Mouse (Mus musculus): Measurements from ENCODE around the gene R3hdm2. TPM values are rescaled to one million over a fixed set of nuclear protein-coding genes. Genes with fewer than 3 reads are reported as not detected.

The R3hdm2 gene
- total RNA-seq (2014; rRNA removed), result 47.7 and 60.6 TPM in 2 replicates
- 39.3 and 47.6 TPM in 2 replicates for polyA plus RNA-seq (2015; fragmentation: Nextera tagmentation; extraction: Ambion mirVana)

GRCm38 (mm10) chr10:127380251-127380691 lies at the start of gene R3hdm2:
Gene R3hdm2 (plus strand): TSS chr10:127380327.
- Histone ChIP-seq H3K27me3 (ENCODE audit: insufficient read depth, low read length) (no peaks in the 10 kb centered on the region), H3K27ac (peak within 1 kb of the TSS; percentile 93), H3K36me3 (ENCODE audit: insufficient read depth, low read length) (no peaks in the 10 kb centered on the region), H3K4me2 (ENCODE audit: low read depth, low read length) (peak within 1 kb of the TSS; percentile 82), H3K4me1 (ENCODE audit: insufficient read depth, low read length) (peaks cover 5% of the 10 kb centered on the region; the same call in 1 of the 2 replicates), H3K9me3 (ENCODE audit: low read length) (no peaks in the 10 kb centered on the region), H3K4me3 (ENCODE audit: low read length) (peak within 1 kb of the TSS; percentile 47), H3K9ac (replicated peaks; ENCODE audit: low read length) (peak within 1 kb of the TSS; percentile 91)
- WGBS, result under 1% methylated on average over 30 of the region's 53 CpGs
- no peak for TF ChIP-seq CTCF (IDR thresholded peaks at IDR 0.05; ENCODE audit: low read depth)
- peak; percentile 97 for ATAC-seq
- DNase-seq (ENCODE audit: low spot score), result peak; percentile 97

GRCm38 (mm10) chr10:127332211-127332874 lies 47.8 kb upstream of the R3hdm2 start:
- Histone ChIP-seq H3K27ac (no peak overlapping the region), H3K4me2 (ENCODE audit: low read depth, low read length) (peak overlapping the region; percentile 46), H3K27me3 (ENCODE audit: insufficient read depth, low read length) (peaks cover 12% of the 10 kb centered on the region), H3K9me3 (ENCODE audit: low read length) (no peaks in the 10 kb centered on the region), H3K36me3 (ENCODE audit: insufficient read depth, low read length) (no peaks in the 10 kb centered on the region), H3K4me3 (ENCODE audit: low read length) (peak overlapping the region; percentile 20; the same call in 1 of the 2 replicates), H3K9ac (replicated peaks; ENCODE audit: low read length) (no peak overlapping the region), H3K4me1 (ENCODE audit: insufficient read depth, low read length) (no peaks in the 10 kb centered on the region)
- 33% methylated on average over 31 of the region's 31 CpGs for WGBS
- ATAC-seq (peak; percentile 52; the same call in 1 of the 2 replicates), DNase-seq (ENCODE audit: low spot score) (peak; percentile 58)
- peak; percentile 47 for TF ChIP-seq CTCF (IDR thresholded peaks at IDR 0.05; ENCODE audit: low read depth)

- no peak overlapping the region for H3K27ac ChIP-seq
Observed at GRCm38 (mm10) chr10:127333152-127333551, 47.0 kb upstream of the R3hdm2 start.

GRCm38 (mm10) chr10:127335271-127335670 lies 44.9 kb upstream of the R3hdm2 start:
- WGBS, result 77% methylated on average over 1 of the region's 1 CpGs
- no peak for ATAC-seq
- Histone ChIP-seq H3K4me1 (ENCODE audit: insufficient read depth, low read length) (peaks cover 8% of the 10 kb centered on the region), H3K4me3 (ENCODE audit: low read length) (no peak overlapping the region), H3K27ac (no peak overlapping the region), H3K9ac (replicated peaks; ENCODE audit: low read length) (no peak overlapping the region), H3K9me3 (ENCODE audit: low read length) (no peaks in the 10 kb centered on the region), H3K36me3 (ENCODE audit: insufficient read depth, low read length) (no peaks in the 10 kb centered on the region), H3K27me3 (ENCODE audit: insufficient read depth, low read length) (peaks cover 4% of the 10 kb centered on the region; the same call in 1 of the 2 replicates), H3K4me2 (ENCODE audit: low read depth, low read length) (no peak overlapping the region)
- no peak for DNase-seq (ENCODE audit: low spot score)
- peak; percentile 13; the same call in 1 of the 2 replicates for TF ChIP-seq CTCF (IDR thresholded peaks at IDR 0.05; ENCODE audit: low read depth)

More at GRCm38 (mm10) chr10:127333152-127333551, 47.0 kb upstream of the R3hdm2 start:
- WGBS, result 69% methylated on average over 5 of the region's 5 CpGs
- ATAC-seq (no peak), DNase-seq (ENCODE audit: low spot score) (no peak)
- no peaks in the 10 kb centered on the region for H3K36me3 ChIP-seq (ENCODE audit: insufficient read depth, low read length)
- H3K27me3 ChIP-seq (ENCODE audit: insufficient read depth, low read length), result 0 out of 2 replicates have a peak, but pooled peaks cover 5% of the 10 kb centered on the region
- no peak overlapping the region for H3K4me2 ChIP-seq (ENCODE audit: low read depth, low read length)
- H3K4me3 ChIP-seq (ENCODE audit: low read length), result no peak overlapping the region
- peak; percentile 43; the same call in 1 of the 2 replicates for TF ChIP-seq CTCF (IDR thresholded peaks at IDR 0.05; ENCODE audit: low read depth)
- H3K9me3 ChIP-seq (ENCODE audit: low read length), result no peaks in the 10 kb centered on the region
- H3K4me1 ChIP-seq (ENCODE audit: insufficient read depth, low read length), result no peaks in the 10 kb centered on the region
- no peak overlapping the region for H3K9ac ChIP-seq (replicated peaks; ENCODE audit: low read length)

GRCm38 (mm10) chr10:127336952-127337351 lies 43.2 kb upstream of the R3hdm2 start:
- no peak for ATAC-seq
- H3K9ac ChIP-seq (replicated peaks; ENCODE audit: low read length), result no peak overlapping the region
- no peak for TF ChIP-seq CTCF (IDR thresholded peaks at IDR 0.05; ENCODE audit: low read depth)
- 66% methylated on average over 5 of the region's 5 CpGs for WGBS
- H3K4me3 ChIP-seq (ENCODE audit: low read length), result no peak overlapping the region
- DNase-seq (ENCODE audit: low spot score), result no peak
- H3K9me3 ChIP-seq (ENCODE audit: low read length), result no peaks in the 10 kb centered on the region
- no peaks in the 10 kb centered on the region for H3K36me3 ChIP-seq (ENCODE audit: insufficient read depth, low read length)
- no peak overlapping the region for H3K27ac ChIP-seq
- H3K27me3 ChIP-seq (ENCODE audit: insufficient read depth, low read length), result peaks cover 13% of the 10 kb centered on the region; the same call in 1 of the 2 replicates
- no peak overlapping the region for H3K4me2 ChIP-seq (ENCODE audit: low read depth, low read length)
- H3K4me1 ChIP-seq (ENCODE audit: insufficient read depth, low read length), result peaks cover 11% of the 10 kb centered on the region

GRCm38 (mm10) chr10:127337536-127338099 lies 42.5 kb upstream of the R3hdm2 start:
- WGBS, result 79% methylated on average over 6 of the region's 6 CpGs
- Histone ChIP-seq H3K4me2 (ENCODE audit: low read depth, low read length) (no peak overlapping the region), H3K4me1 (ENCODE audit: insufficient read depth, low read length) (peaks cover 11% of the 10 kb centered on the region), H3K9ac (replicated peaks; ENCODE audit: low read length) (no peak overlapping the region), H3K27ac (no peak overlapping the region), H3K9me3 (ENCODE audit: low read length) (no peaks in the 10 kb centered on the region), H3K36me3 (ENCODE audit: insufficient read depth, low read length) (no peaks in the 10 kb centered on the region), H3K27me3 (ENCODE audit: insufficient read depth, low read length) (peaks cover 13% of the 10 kb centered on the region; the same call in 1 of the 2 replicates), H3K4me3 (ENCODE audit: low read length) (no peak overlapping the region)
- ATAC-seq (no peak), DNase-seq (ENCODE audit: low spot score) (no peak)
- no peak for TF ChIP-seq CTCF (IDR thresholded peaks at IDR 0.05; ENCODE audit: low read depth)

All from hindbrain, postnatal 0 days (tissue).